Mouse (Mus musculus) stomach, embryonic 16.5 days (tissue): ENCODE measurements around the gene Ctcf. TPM values are rescaled to one million over a fixed set of nuclear protein-coding genes. Genes with fewer than 3 reads are reported as not detected.

Experiments
- ATAC-seq: fragments of 200-750 bp; cut with Nextera tagmentation; 2 replicates; pipeline ENCODE4 v1.8.0; 2017; ENCODE audit warnings: moderate number of reproducible peaks, moderate TSS enrichment; ENCODE audit not compliant: insufficient read depth, low FRiP score
- H3K27ac ChIP-seq: fragments of 300-500 bp; sonication (generic); 2 replicates; pipeline ENCODE4 v1.5.1; 2014; ENCODE audit warnings: low read length
- H3K27me3 ChIP-seq: fragments of 300-500 bp; sonication (generic); 2 replicates; pipeline ENCODE4 v1.6.1; 2014; ENCODE audit warnings: low read length, control low read depth, mixed read lengths; ENCODE audit not compliant: control insufficient read depth, insufficient read depth
- H3K36me3 ChIP-seq: fragments of 300-500 bp; sonication (generic); 2 replicates; pipeline ENCODE4 v1.6.1; 2014; ENCODE audit warnings: low read length; ENCODE audit not compliant: control insufficient read depth, insufficient read depth
- H3K4me1 ChIP-seq: fragments of 300-500 bp; sonication (generic); 2 replicates; pipeline ENCODE4 v1.6.1; 2014; ENCODE audit warnings: low read length, control low read depth, mixed read lengths; ENCODE audit not compliant: control insufficient read depth, insufficient read depth
- H3K4me2 ChIP-seq: fragments of 300-500 bp; sonication (generic); 2 replicates; pipeline ENCODE4 v1.6.1; 2014; ENCODE audit warnings: low read depth, low read length, mixed read lengths
- H3K4me3 ChIP-seq: fragments of 300-500 bp; sonication (generic); replicated peaks from 2 replicates; pipeline ENCODE4 v1.5.1; 2014; ENCODE audit warnings: mild to moderate bottlenecking, low read length
- H3K9ac ChIP-seq: fragments of 300-500 bp; sonication (generic); 2 replicates; pipeline ENCODE4 v1.6.1; 2014; ENCODE audit warnings: low read length
- H3K9me3 ChIP-seq: fragments of 300-500 bp; sonication (generic); replicated peaks from 2 replicates; pipeline ENCODE4 v1.6.1; 2016; ENCODE audit warnings: low read length, control low read depth; ENCODE audit not compliant: control insufficient read depth
- WGBS: fragments of 180-500 bp; shearing (Covaris S2); extraction: QIAGEN DNeasy Blood & Tissue Kit; methylation state at CpG from one replicate; pipeline ENCODE4 v1.1.7; 2014; 5-methylcytosine and 5-hydroxymethylcytosine counted together
- polyA plus RNA-seq: library from polyadenylated mRNA; unstranded; fragments of >200 nt; fragmentation: Nextera tagmentation; extraction: Ambion mirVana; gene quantifications from 2 replicates; pipeline ENCODE4 v1.2.1, GENCODE M21; 2015

Gene Ctcf
- polyA plus RNA-seq, 1 experiment from 2014 or later: 76.1 TPM

DNA sequence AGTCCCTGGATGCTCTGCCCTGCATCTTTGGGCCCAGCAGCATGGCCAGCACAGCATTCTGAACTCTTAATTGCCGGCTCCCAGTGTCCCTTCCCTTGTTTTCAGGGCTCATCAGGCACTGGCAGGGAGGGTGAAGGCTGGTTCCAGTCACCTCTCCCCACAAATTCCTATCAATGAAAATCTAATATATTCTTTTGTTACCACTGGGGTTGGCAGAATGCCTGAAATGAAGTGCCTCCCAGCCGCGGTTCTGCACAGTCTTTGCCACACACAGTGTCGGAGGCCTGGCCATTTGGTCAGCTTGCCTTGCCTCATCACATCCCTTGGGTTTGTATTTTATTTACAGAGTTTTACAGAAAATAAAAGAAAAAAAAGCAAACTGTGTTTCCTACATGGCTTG is 14.5 kb upstream of the Ctcf start:
- WGBS: 63% methylated on average over 4 of the region's 4 CpGs
- Histone ChIP-seq H3K4me3 (no peak overlapping the region), H3K4me1 (peaks cover 16% of the 10 kb centered on the region), H3K9ac (no peak overlapping the region), H3K27me3 (no peaks in the 10 kb centered on the region), H3K4me2 (no peak overlapping the region), H3K9me3 (no peaks in the 10 kb centered on the region), H3K27ac (peak overlapping the region; percentile 25; the same call in 1 of the 2 replicates), H3K36me3 (peaks cover 18% of the 10 kb centered on the region)
- ATAC-seq: no peak

- Histone ChIP-seq H3K4me2 (0 out of 2 replicates have a peak overlapping the region, but pooled peaks have one; percentile 9), H3K36me3 (peaks cover 12% of the 10 kb centered on the region), H3K4me1 (peaks cover 16% of the 10 kb centered on the region), H3K4me3 (no peak overlapping the region), H3K9ac (0 out of 2 replicates have a peak overlapping the region, but pooled peaks have one; percentile 16), H3K27ac (peak overlapping the region; percentile 51), H3K27me3 (no peaks in the 10 kb centered on the region), H3K9me3 (no peaks in the 10 kb centered on the region)
- 3% methylated on average over 8 of the region's 8 CpGs for WGBS
- peak; percentile 91 for ATAC-seq
Measured at GRCm38 (mm10) chr8:105622421-105622920, 13.9 kb upstream of the Ctcf start.

GRCm38 (mm10) chr8:105623118-105623517 is 13.2 kb upstream of the Ctcf start:
- 28% methylated on average over 5 of the region's 5 CpGs for WGBS
- Histone ChIP-seq H3K4me1 (peaks cover 16% of the 10 kb centered on the region), H3K9me3 (no peaks in the 10 kb centered on the region), H3K4me3 (no peak overlapping the region), H3K4me2 (no peak overlapping the region), H3K27ac (peak overlapping the region; percentile 51), H3K27me3 (no peaks in the 10 kb centered on the region), H3K9ac (no peak overlapping the region), H3K36me3 (peaks cover 11% of the 10 kb centered on the region)
- ATAC-seq: peak; percentile 6; the same call in 1 of the 2 replicates

DNA sequence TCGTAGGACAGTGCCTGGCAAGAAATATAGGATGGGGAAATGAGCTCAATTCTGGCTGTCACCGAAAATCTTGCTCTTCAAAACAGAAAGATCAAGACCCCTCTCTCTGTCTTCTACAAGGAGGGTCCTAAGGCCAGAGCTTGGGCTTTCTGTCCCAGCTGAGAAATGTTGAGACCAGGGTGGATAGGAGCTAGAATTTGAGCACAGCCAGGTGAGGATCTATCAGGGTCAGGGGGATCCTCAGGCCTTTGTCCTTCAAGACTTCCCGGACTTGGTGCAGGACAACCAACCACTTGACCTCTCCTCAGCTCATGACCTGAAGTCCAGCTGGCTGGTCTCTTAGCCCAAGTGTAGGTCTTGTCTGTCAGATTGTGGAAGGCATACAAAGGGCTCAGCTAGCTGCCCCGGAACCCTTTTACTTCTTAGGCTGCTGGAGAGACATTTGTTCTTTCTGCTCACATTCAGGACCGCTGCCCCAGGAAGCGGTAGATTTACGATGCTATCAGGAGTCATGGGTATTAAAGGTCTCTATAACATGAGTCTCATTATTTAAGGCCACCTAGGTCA is 12.6 kb upstream of the Ctcf start:
- H3K36me3 ChIP-seq: peaks cover 7% of the 10 kb centered on the region
- no peak overlapping the region for H3K27ac ChIP-seq
- H3K4me1 ChIP-seq: peaks cover 16% of the 10 kb centered on the region
- no peak overlapping the region for H3K4me2 ChIP-seq
- no peak for ATAC-seq
- no peaks in the 10 kb centered on the region for H3K9me3 ChIP-seq
- H3K27me3 ChIP-seq: no peaks in the 10 kb centered on the region
- 57% methylated on average over 7 of the region's 7 CpGs for WGBS
- H3K9ac ChIP-seq: no peak overlapping the region
- no peak overlapping the region for H3K4me3 ChIP-seq

DNA sequence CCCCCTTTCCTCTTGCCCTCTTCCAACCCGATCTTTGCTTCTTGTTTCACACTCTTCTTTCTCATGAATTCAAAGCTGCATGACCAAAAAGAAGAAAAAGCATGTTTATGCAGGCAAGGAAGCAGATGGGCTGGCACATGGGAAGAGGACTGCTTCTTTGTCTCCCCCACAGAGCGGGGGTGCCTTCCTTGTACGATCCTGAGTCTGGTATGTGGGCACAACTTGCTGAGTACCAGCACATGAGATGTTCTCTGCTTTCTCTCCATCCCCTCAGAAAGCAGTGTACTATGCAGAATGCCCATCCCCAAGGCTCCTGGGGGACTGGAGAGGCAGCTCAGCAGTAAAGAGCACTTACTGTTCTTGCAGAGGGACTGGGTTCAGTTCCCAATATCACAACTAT is 12.0 kb upstream of the Ctcf start:
- WGBS: 63% methylated on average over 3 of the region's 3 CpGs
- no peak overlapping the region for H3K4me3 ChIP-seq
- H3K27me3 ChIP-seq: no peaks in the 10 kb centered on the region
- no peak overlapping the region for H3K4me2 ChIP-seq
- no peaks in the 10 kb centered on the region for H3K9me3 ChIP-seq
- no peak overlapping the region for H3K9ac ChIP-seq
- H3K4me1 ChIP-seq: peaks cover 16% of the 10 kb centered on the region
- no peak overlapping the region for H3K27ac ChIP-seq
- H3K36me3 ChIP-seq: peaks cover 2% of the 10 kb centered on the region
- no peak for ATAC-seq

DNA sequence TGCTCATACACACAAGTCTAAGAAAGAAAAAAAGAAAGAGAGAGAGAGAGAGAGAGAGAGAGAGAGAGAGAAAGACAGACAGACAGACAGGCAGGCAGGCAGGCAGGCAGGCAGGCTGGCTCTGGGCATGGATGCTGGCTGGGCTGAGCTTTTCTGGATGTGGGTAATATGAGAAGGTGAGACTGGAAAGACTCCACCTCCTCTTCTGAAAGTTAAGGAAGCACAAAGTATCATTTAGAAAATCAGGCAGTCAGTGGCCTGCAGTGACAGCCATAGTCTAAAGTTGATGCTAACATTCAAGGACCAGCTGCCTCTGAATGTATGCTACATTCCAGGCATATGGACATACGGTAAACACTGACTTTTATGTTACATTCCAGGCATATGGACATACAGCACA is 11.5 kb upstream of the Ctcf start:
- Histone ChIP-seq H3K4me1 (peaks cover 16% of the 10 kb centered on the region), H3K36me3 (no peaks in the 10 kb centered on the region), H3K27me3 (no peaks in the 10 kb centered on the region), H3K27ac (no peak overlapping the region), H3K9me3 (no peaks in the 10 kb centered on the region), H3K4me3 (no peak overlapping the region), H3K4me2 (no peak overlapping the region), H3K9ac (no peak overlapping the region)
- 33% methylated on average over 1 of the region's 1 CpGs for WGBS
- ATAC-seq: no peak

DNA sequence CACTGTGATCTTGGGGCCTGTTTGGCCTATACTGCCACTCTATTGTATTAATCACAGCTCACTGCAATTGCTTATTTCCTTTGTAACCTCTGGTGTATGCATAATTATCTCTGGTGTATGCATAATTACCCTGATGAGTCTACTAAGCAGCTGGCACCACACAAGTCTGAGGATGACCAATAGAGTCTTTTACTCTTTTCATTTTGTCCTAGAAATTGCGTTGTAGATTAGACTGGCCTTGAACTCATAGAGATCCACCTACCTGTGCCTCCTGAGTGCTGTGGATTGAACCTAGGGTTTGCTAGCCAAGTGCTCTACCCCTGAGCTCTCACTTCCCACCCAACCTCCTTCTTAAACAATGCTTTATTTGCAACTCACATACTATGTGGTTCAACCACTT is 10.3 kb upstream of the Ctcf start:
- Histone ChIP-seq H3K9me3 (no peaks in the 10 kb centered on the region), H3K36me3 (no peaks in the 10 kb centered on the region), H3K27me3 (no peaks in the 10 kb centered on the region), H3K4me1 (peaks cover 16% of the 10 kb centered on the region), H3K4me2 (no peak overlapping the region), H3K27ac (no peak overlapping the region), H3K9ac (no peak overlapping the region), H3K4me3 (no peak overlapping the region)
- no peak for ATAC-seq
- WGBS: 88% methylated on average over 1 of the region's 1 CpGs

GRCm38 (mm10) chr8:105629337-105629736 is 7.0 kb upstream of the Ctcf start:
- no peak for ATAC-seq
- Histone ChIP-seq H3K27ac (no peak overlapping the region), H3K4me2 (no peak overlapping the region), H3K9ac (no peak overlapping the region), H3K4me1 (0 out of 2 replicates have a peak, but pooled peaks cover 2% of the 10 kb centered on the region), H3K9me3 (no peaks in the 10 kb centered on the region), H3K36me3 (no peaks in the 10 kb centered on the region), H3K27me3 (no peaks in the 10 kb centered on the region), H3K4me3 (no peak overlapping the region)
- 82% methylated on average over 4 of the region's 4 CpGs for WGBS

DNA sequence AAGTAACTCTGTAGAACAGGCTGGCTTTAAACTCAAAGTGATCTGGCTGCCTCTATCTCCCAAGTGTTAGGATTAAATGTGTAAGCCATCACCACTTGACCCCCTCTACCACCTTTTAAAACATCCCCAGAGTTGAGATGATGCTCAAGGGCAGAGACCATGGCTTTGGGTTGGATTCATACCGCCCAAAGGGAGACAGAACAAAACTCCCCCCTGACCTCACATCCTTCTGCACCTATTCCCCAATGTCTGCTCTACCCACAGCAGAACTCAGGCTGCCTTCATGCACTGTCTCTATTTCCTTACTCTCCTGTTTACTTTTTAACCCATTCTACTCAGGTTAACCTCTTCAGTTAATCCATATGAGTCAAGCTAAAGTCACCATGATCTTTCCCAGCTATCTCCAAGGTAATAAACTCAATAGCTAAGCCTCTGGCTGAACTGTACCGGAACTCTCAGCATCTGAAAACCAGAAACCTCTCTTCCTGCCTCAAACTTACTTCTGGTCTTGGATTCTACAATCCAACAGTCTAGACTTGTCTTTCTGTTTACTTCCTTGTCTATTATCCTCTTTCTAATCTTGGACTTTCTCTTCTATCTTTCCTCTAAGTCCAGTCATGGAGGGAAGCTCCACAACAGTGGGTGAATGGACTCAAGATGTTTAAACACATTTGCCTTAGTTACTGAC is 1.5 kb upstream of the Ctcf start:
- Histone ChIP-seq H3K4me1 (peaks cover 15% of the 10 kb centered on the region), H3K27me3 (no peaks in the 10 kb centered on the region), H3K36me3 (no peaks in the 10 kb centered on the region), H3K27ac (no peak overlapping the region), H3K9ac (peak overlapping the region; percentile 100; the same call in 1 of the 2 replicates), H3K4me2 (peak overlapping the region; percentile 83), H3K9me3 (no peaks in the 10 kb centered on the region), H3K4me3 (peak overlapping the region; percentile 89)
- ATAC-seq: no peak
- 80% methylated on average over 2 of the region's 2 CpGs for WGBS
